Mouse (Mus musculus) left cerebral cortex, postnatal 14 days (tissue): Measurements from ENCODE around the gene Wdr95. TPM values are rescaled to one million over a fixed set of nuclear protein-coding genes. Genes with fewer than 3 reads are reported as not detected.

Source experiments
- DNase-seq, 2 experiments: peaks; one replicate each; pipeline ENCODE4 v3.0.0; 2021 to 2022; ENCODE audit warnings: low spot score in 2 of 2, mixed read lengths in 1 of 2
- intact Hi-C: fragments of 180-260 bp; cut with DNase I; formaldehyde crosslinking; loops from one replicate; pipeline ENCODE4 v1.15.1; 2025
- total RNA-seq, 2 experiments: library from RNA; stranded (reverse); gene quantifications; 2 replicates each; pipeline ENCODE4 v1.2.3; 2021

The Wdr95 gene
- total RNA-seq, 2 experiments from 2014 or later, result 0.74 to 1.4 TPM

DNA sequence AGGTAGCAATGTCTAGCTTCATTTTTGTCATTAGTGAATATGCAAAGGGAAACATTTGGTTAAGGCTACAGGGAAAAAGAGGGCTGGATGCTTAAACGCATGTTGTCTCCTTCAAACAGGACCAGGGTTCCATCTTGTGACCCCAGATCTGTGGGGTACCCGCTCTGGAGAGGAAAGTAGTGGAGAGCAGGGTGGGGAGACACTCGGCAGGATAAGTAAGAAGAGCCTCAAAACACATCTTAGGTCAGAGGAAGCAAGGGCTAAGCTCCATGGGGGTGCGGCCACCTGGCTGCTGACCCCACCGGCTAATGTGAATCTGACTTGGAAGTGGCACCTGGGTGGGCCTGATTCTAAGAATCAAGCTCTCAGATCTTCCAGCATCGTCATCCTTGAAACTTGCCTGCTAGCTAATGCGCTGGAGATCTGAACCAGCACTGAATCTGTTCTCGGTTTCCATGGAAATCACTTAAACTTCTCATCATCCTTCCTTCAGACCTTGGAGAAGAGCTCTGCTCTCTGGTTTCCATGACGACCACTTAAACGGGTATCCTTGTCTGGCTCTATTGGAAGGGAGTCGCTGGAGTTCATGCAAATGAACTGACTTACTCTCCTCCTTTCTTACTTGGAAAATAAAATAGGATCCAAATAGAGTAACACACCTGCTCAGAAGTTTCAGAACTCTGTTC lies 32.6 kb downstream of the Wdr95 start:
- DNase-seq, result peak; percentile 60 to 88
- intact Hi-C loops, result no loop called here

DNA sequence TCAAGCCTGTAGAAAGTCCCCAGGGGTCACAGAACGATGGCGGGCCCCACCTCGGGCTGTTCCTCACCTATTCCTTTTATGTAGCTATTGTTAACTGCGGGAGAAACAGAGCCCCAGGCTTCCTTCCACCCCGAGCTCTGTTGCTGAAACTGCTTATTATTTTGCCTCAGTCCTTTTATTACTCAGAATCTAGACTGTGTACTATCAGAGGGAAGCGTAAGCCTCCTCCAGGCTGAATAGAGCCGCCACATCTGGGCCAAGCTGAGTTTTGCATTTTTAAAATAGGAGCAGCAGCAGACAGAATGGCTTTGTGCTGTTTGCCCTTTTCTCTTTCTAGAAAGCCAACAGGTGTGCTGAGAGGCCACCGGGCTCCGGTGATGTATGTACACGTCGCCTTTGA lies 37.5 kb downstream of the Wdr95 start:
- no peak for DNase-seq
- intact Hi-C loops, result no loop called here

DNA sequence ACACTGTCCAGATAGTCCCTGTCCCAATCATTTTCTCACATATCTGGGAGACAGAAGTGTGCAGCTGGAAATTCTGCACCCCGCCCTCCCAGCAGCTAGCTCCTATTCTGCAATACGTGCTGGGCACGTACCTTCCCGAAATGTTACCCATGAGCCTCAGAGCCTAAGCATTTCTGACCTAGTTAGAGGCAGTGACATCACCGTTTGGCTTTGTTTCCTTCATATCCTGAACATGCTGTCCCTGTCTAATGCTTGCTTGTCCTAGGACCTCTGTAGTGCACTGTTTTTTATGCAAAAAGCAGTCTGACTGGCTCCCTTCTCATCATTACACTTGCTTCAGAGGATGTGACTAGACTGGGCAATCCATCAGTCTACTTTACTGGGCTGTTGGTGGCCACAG lies 38.5 kb downstream of the Wdr95 start:
- DNase-seq, result peak; percentile 43 to 82
- intact Hi-C loops, result no loop called here

DNA sequence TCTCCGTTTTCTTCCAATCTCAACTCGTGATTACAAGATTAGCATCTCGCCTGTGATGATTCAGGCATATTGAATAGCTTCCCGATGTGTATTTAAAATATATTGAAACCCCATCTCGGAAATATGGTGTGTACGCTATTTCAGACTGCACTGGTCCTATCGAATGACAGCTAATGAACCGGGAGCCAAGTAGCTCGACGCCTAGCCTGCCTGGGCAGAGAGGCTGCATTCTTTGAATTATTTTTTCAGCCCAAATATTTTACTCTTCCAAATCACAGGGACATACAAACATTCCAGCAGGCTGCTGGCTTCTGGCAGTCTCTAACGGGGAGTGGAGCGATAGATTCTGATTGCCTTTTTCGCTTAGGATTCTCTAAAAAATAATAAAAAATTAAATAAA lies 40.5 kb downstream of the Wdr95 start:
- DNase-seq, result no peak
- intact Hi-C loops, result no loop called here

DNA sequence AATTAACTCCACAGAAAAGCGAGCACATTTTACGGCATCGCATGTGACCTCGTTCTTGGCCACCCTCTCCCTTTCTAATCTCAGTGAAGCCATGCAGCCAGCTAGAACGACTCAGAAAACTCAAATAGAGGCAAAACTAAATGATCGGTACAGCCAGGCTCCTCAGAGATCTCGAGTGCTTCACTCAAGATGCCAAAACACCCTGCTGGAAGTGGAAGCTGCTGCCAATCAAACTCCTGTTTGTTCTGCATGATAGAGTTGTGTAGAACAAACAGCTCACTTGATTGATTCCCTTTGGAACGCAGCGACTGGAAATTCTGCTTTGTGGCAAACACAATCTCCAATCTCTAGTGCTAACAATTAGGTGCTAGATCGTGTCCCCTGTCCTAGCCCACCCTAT lies 48.5 kb downstream of the Wdr95 start:
- DNase-seq, result peak in 1 of 2 experiments; percentile 62
- intact Hi-C loops, result no loop called here

DNA sequence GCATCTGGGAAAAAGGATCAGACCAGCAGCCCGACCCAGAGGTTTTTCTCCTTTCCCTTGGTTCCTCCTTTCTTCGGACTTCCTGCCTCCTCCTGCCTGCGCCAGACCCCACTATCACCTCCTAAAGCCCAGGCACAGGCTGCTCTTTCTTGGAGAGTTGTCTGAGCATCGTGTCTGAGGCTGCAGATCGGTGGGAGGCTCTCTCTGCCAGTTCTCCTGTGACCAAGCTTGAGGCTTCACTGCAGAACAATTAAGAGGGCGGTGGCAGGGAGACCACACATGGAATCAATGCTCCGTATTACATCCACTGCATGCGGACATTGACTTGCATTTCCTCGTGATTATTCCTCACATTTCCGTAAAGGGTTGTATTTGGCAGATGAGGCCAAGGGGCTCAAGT lies 49.0 kb downstream of the Wdr95 start:
- no peak for DNase-seq
- intact Hi-C loops, result no loop called here

DNA sequence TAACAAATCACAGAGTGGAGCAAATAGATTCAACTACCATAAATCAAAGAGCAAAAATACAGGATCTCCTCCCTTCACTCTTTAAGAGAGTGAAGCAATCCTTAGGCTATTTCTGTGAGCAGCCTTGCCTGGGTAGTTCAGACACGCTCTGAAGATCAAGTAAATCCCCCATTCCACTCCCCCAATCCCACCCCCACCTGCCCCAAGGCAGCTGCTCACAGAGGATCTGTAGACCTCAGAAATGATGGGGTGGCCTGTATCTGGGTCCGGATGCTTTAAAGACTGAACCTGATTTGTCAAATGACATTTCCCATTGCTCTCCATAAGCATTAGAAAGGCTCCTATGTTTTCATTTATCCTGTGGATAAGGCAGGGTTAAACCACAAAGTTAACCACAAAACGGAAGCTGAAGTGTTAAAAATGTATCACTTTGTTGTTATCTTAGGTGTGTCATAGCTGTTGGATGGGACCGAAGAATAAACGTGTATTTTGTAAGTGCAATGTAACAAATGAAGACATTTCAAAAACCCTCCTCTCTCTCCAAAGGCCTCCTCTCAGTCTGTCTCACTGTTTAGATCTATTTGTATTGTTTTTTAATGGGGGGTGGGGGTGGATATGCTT lies 54.3 kb downstream of the Wdr95 start:
- intact Hi-C loops, result no loop called here
- DNase-seq, result no peak

DNA sequence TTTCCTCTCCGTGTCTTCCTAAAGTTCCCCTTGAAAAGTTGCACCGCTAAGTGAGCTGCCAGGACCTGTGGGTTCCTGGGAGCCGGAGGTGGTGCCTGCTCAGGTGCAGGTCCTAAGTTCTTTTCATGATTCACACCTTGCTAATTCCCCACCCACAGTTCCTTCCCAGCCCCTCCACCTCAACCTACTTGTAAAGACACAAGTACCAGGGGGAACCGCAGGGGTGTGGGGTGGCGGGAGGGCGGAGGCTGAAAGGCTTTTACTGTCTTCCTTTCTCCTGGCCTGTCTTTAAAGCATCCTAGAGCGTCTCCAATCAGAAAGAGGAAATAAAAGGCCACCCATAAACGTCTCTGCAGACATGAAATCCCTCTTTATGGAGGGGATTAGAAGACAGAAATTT lies 55.0 kb downstream of the Wdr95 start:
- no peak for DNase-seq
- intact Hi-C loops, result no loop called here

DNA sequence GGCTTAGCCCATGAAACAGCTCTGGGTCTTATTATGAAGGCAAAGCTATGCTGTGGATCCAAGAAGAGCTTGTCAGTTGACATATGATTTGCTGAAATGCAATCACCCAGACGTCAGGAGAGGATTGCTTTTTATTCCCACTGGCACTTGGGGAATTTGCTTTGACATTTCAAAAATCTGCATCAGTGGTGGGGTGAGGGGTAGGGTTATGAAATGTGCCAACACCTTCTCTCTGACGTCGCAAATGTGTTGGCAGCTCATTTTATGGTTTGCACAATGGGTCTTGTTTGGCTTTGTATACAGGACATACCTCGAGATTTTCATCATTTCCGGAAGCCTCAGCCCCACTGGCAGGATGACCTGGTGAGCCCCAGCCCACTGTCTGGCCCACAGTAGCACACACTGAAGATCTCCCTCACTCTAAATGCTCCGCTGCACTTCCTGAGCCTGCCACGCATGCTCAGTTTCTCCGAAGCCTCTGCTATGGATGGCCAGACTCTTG lies 55.7 kb downstream of the Wdr95 start:
- DNase-seq, result peak in 1 of 2 experiments; percentile 41
- intact Hi-C loops, result no loop called here

DNA sequence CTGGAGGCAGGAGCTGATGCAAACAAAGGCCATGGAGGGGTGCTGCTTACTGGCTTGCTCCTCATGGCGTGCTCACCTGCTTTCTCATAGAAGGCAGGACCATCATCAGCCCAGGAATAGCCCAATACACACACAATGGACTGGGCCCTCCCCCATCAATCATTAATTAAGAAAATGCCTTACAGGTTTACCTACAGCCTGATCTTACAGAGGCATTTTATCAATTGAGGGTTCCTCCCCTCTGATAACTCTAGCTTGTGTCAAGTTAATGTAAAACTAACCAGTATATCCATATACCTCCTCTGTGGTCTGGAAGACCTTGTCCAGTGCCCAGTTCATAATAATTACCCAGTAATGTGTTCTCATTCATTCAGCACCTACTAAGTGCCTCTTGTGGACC lies 56.8 kb downstream of the Wdr95 start:
- intact Hi-C loops, result no loop called here
- DNase-seq, result no peak

DNA sequence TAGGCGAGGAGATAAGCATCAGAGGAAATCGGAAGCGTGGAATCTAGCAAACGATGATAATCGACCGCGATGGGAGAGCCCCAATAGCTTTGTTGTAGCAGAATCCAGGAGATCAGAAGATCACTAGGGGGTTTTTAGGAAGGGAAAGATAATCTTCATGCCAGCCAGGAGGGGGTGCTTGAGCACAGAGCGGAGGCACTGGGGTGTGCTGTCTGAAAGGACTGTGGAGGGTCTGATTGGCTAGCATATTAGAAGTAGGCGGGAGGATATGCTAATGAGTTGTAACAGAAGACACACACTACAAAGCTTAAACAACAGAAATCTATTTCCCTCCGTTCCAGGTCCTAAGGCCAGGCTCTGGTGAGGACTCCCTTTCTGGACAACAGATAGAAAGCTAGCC lies 57.4 kb downstream of the Wdr95 start:
- intact Hi-C loops, result no loop called here
- no peak for DNase-seq

DNA sequence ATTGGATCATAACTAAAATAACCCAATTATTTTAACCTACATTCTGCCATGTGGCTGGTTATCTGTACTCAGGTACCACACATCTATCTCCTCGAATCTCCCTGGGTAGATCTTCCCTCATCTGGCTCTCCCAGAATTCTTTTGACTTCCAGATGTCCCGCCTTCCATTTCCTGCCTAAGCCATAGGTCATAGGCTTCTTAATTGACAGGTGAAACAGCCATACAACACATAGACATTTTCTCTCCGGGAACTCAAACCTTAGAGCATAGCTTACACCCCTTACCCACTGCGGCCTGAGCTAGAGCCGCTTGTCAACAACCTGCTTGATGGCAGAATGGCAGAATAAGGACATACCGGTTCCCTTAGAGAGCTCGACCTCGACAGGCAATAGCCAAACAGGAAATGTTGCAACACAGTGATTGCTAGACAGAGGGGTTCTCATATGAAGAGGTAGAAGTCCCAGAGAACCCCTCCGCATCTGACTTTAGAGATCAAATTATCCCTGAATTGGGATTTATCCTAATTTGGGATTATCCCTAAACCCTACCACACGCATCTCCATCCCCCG lies 58.9 kb downstream of the Wdr95 start:
- no peak for DNase-seq
- intact Hi-C loops, result no loop called here

DNA sequence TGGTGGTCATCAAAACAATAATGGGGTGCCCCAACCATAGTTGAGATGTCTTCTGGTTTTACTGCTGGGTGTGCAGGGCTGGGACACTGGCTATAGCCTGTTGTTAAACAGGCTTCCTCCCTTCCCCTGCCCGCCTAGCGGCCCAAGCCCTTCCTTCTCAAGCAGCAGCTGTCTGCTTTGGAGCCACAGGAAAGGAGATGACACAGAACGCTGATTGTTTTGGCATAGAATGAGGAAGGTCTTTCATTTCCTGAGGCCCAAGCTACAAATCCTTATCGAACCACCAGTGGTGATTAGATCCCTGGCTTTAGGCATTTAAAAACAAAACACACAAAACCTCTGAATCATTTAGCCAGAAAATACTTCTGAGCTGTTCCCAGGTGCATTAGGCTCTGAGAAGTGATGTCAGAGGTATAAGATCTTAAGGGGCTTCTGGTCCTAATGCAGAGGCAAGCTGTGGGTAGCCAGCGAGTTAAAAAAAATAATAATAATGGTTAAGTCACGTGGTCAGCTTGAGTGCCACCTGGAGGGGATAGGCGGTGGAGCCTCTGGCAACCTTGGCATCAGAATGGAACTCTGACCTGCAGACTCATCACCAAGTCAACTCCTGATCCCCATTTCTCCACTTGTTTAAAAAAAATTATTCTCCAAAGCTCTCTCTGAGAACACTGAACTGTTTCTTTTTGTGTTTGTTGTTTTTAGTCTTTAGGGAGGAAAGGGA lies 60.5 kb downstream of the Wdr95 start:
- intact Hi-C loops, result no loop called here

DNA sequence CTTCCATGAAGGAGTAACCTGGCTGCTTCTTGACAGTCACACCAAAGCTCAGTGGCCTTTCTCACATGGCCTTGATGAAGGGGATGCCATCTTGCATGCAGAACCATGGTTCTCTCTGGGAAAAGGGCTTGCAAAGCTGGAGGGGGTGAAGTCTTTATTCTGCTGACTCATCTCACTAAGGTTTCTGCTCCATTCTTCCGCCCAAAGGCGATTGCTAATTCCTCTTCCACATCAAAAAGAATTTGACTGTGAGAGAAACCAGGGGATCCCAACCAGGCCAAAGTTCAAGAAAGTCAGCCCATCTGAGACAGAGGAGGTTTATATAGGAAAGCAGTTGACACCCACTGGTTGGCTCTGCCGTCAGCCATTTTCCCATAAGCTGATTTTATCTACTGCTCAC lies 61.5 kb downstream of the Wdr95 start:
- DNase-seq, result no peak
- intact Hi-C loops, result no loop called here

More for the DNA sequence above, 60.5 kb downstream of the Wdr95 start:
- no peak for DNase-seq

DNA sequence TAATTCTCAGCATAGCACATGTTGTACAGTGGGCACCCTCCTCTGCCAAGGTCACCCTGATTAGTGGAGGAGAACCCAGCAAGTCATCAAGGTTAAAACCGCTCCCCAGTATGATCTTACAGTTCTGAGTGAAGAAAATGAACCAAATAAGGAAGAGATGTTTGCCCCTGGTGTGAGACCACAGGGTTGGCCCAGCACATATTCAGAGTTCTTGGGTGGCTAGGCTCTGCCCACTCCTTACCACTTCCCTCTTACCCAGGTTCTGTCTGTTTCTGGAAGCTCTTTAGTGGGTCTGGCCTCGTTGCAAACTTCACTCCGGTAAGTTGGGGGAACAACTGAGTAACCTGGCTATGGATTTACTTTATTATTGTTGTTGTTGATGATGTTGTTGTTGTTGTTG lies 65.7 kb downstream of the Wdr95 start:
- intact Hi-C loops, result no loop called here
- DNase-seq, result no peak

DNA sequence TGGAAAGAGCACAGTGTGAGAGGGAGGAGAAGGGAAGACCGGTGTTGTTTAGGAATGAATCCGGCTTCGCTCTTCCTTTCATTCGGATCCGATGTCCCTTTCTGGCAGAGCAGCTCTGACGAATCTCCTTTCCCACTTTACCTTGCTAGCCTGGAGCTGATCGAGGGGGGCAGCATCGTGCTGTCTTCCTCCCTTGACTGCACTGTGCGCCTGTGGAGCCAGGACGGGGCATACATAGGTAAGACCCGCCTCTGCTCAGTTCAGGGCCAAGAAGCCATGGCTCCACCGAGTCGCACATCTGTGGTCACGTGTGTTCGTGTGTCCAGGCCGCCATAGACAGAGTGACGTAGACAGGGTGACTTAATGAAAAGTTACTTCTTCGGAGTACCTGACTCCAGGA lies 68.9 kb downstream of the Wdr95 start:
- intact Hi-C loops, result no loop called here
- DNase-seq, result no peak

DNA sequence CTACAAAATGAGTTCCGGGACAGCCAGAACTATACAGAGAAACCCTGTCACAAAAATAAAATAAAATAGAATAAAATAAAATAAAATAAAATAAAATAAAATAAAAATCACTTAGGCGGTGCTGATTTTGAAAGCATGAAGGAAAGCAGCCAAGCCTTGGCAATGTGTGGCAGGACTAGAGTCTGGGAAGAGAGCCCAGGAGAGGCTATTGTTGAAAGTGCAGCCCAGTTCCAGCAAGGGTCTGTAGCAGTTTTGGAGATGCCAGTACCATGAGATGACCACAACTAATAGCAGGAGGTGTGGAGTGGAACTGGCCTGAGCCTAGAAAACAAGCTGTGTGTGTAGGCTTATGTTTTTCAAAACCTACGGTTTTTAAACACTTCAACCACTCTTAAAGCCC lies 73.5 kb downstream of the Wdr95 start:
- DNase-seq, result peak in 1 of 2 experiments; percentile 30
- intact Hi-C loops, result no loop called here

DNA sequence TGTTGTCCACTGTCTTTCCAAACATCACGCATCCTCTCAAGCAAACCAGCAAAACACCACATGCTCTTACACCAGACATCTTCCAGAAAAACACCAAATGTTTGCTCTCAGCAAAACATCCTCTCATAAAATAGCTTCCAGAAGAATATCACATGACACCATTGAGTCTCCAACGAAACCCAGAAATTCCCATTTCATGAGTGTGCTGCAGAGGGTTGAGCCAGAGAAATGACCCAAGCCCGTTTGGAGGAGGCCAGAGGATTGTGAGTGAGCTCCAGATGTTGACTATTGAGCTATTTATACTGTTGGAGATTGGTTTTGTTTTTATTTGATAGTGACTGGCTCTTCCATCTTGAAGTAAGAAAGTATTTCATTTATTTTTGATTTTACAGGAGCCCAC lies 74.8 kb downstream of the Wdr95 start:
- no peak for DNase-seq
- intact Hi-C loops, result no loop called here

DNA sequence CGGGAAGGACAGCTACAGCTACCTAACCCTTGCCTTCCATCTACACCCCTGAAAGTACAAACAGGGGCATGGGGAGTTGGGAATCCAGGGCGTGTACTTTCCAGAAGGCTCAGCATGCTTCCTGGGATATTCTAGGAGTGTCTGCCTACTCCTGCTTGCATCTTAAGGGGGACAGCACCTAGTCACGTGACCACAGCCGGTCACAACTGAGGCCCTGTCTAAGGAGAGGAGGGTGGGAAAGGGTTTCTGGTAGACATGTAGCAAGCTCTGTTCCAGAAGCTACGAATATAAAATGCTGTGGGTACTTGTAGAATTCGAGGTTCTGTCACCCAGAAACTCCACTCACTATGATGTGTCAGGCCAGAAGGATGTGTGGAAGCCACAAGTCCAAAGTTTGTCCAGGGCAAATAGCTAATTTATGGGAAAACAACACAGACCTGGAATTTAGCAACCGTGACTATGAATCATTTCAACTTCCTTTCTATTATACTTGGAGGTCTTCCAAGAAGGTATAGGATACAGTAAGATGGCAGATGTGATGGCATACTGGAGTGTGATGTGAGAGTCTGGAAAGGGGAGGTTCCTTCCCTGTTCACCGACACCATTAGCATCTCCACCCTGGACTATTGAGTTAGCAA lies 78.7 kb downstream of the Wdr95 start:
- DNase-seq, result no peak
- intact Hi-C loops, result no loop called here
